Mouse (Mus musculus) limb, embryonic 14.5 days (tissue): Measurements from ENCODE around the gene Slc1a3. TPM values are rescaled to one million over a fixed set of nuclear protein-coding genes. Genes with fewer than 3 reads are reported as not detected.

Experiments used
- ATAC-seq: fragments of 200-750 bp; cut with Nextera tagmentation; 2 replicates; pipeline ENCODE4 v1.8.0; 2017; ENCODE audit warnings: low read depth, moderate number of reproducible peaks, moderate TSS enrichment; ENCODE audit not compliant: low FRiP score
- DNase-seq: peaks from one replicate; pipeline ENCODE4 v3.0.0-alpha.2; 2015; ENCODE audit warnings: low spot score
- H3K27ac ChIP-seq: fragments of 300-500 bp; sonication (generic); replicated peaks from 2 replicates; pipeline ENCODE4 v1.5.1; 2014; ENCODE audit warnings: low read depth, mild to moderate bottlenecking, low read length, moderate library complexity, mixed read lengths
- H3K27me3 ChIP-seq: fragments of 300-500 bp; sonication (generic); 2 replicates; pipeline ENCODE4 v1.6.1; 2014; ENCODE audit warnings: low read length, mixed read lengths; ENCODE audit not compliant: control insufficient read depth, insufficient read depth
- H3K36me3 ChIP-seq: fragments of 300-500 bp; sonication (generic); 2 replicates; pipeline ENCODE4 v1.6.1; 2014; ENCODE audit warnings: mild to moderate bottlenecking, low read length, moderate library complexity, mixed read lengths; ENCODE audit not compliant: control insufficient read depth, insufficient read depth
- H3K4me1 ChIP-seq: fragments of 300-500 bp; sonication (generic); 2 replicates; pipeline ENCODE4 v1.6.1; 2014; ENCODE audit warnings: antibody characterized with exemption, low read length, mixed read lengths; ENCODE audit not compliant: control insufficient read depth, insufficient read depth
- H3K4me2 ChIP-seq: fragments of 300-500 bp; sonication (generic); replicated peaks from 2 replicates; pipeline ENCODE4 v1.6.1; 2014; ENCODE audit warnings: low read depth, mild to moderate bottlenecking, low read length, moderate library complexity; ENCODE audit not compliant: severe bottlenecking
- H3K4me3 ChIP-seq: fragments of 300-500 bp; sonication (generic); replicated peaks from 2 replicates; pipeline ENCODE4 v1.5.1; 2014; ENCODE audit warnings: low read length
- H3K9ac ChIP-seq: fragments of 300-500 bp; sonication (generic); 2 replicates; pipeline ENCODE4 v1.6.1; 2014; ENCODE audit warnings: mild to moderate bottlenecking, low read depth, low read length, moderate library complexity; ENCODE audit not compliant: severe bottlenecking
- H3K9me3 ChIP-seq: fragments of 300-500 bp; sonication (generic); 2 replicates; pipeline ENCODE4 v1.6.1; 2016; ENCODE audit warnings: low read length; ENCODE audit not compliant: control insufficient read depth
- POLR2A ChIP-seq: fragments of 200-500 bp; IDR thresholded peaks from 2 replicates; pipeline ENCODE4 v1.8.0; 2012; ENCODE audit warnings: inconsistent platforms, mild to moderate bottlenecking, moderate library complexity, borderline replicate concordance; ENCODE audit not compliant: insufficient read depth, insufficient read length; ENCODE audit errors: extremely low read depth
- WGBS: fragments of 180-500 bp; shearing (Covaris S2); extraction: QIAGEN DNeasy Blood & Tissue Kit; methylation state at CpG from one replicate; pipeline ENCODE4 v1.1.7; 2014; 5-methylcytosine and 5-hydroxymethylcytosine counted together
- polyA plus RNA-seq, 2 experiments: library from polyadenylated mRNA; depleted of rRNA in 1 of 2; stranded (reverse) in 1 of 2; unstranded in 1 of 2; fragments of >200 nt; fragmentation: Nextera tagmentation in 1 of 2; extraction: Ambion mirVana in 1 of 2; gene quantifications; 2 replicates each; pipeline versions ENCODE4 v1.2.1 to v1.2.3; 2012 to 2014

Gene Slc1a3
- polyA plus RNA-seq, 2 experiments: 20.9 to 26.8 TPM

DNA sequence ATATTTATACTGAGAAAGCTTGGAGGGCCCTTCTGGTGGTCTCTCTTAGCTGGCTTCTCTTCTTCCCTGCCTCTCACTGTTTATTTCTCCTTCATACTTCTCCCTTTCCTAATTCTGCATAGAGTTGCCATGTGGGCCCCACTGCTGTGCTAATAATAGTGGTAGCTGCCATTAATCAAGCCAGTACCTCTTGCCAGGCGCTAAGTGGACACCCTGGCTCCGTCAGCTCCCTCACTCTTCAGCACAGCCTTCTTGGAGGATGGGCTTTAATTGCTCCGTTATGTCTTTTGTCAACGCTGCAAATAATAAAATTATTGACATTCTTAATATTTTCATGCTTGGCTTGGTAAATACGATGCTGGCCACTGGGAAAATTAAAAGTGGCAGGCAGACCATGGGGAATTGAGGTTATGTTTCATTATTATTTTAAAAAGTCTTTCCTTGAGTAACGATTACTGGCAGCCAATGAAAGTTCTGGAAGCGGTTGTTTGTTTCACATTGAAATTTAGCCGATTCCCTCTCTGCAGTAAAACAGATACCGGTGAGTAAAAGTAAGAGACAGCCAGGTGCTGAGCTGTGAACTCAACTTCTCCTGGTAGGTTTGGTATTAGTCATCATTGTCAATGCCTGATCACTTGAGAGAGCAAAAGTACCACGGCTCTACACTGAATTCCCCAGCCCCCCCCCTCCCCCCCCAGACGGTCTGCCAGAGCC lies 94.9 kb downstream of the Slc1a3 start:
- Histone ChIP-seq H3K4me3 (no peak overlapping the region), H3K36me3 (no peaks in the 10 kb centered on the region), H3K27ac (no peak overlapping the region), H3K4me2 (no peak overlapping the region), H3K27me3 (no peaks in the 10 kb centered on the region), H3K9me3 (no peaks in the 10 kb centered on the region), H3K9ac (no peak overlapping the region), H3K4me1 (no peaks in the 10 kb centered on the region)
- no peak for DNase-seq
- 52% methylated on average over 11 of the region's 11 CpGs for WGBS
- ATAC-seq: no peak
- TF ChIP-seq POLR2A: no peak

DNA sequence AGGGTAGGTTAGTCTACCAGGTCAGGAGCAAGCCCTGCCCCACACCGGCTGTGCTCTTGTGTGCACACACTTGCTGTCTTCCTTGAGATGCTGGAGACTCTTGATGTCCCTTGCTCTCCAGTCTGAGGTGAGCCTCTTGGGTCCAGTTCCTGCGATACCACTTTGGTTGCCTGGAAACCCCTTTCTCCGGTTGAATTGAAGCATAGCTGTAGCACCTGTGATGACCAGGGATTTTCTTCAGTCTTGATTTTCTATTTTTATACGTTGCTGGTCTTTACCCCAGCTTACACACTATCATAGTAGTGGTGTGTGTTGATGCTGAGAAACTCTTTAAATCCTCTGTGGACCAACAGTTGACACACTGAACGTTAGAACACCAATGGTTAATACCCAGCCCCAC lies 95.9 kb downstream of the Slc1a3 start:
- Histone ChIP-seq H3K27me3 (no peaks in the 10 kb centered on the region), H3K27ac (no peak overlapping the region), H3K9me3 (no peaks in the 10 kb centered on the region), H3K4me3 (no peak overlapping the region), H3K9ac (no peak overlapping the region), H3K4me2 (no peak overlapping the region), H3K4me1 (no peaks in the 10 kb centered on the region), H3K36me3 (no peaks in the 10 kb centered on the region)
- 85% methylated on average over 5 of the region's 5 CpGs for whole genome bisulfite sequencing
- DNase-seq (no peak), ATAC-seq (no peak)
- TF ChIP-seq POLR2A: no peak

- Histone ChIP-seq H3K9ac (no peak overlapping the region), H3K9me3 (no peaks in the 10 kb centered on the region), H3K4me2 (no peak overlapping the region), H3K36me3 (no peaks in the 10 kb centered on the region), H3K4me1 (no peaks in the 10 kb centered on the region), H3K4me3 (no peak overlapping the region), H3K27ac (no peak overlapping the region), H3K27me3 (no peaks in the 10 kb centered on the region)
- TF ChIP-seq POLR2A: no peak
- WGBS: 36% methylated on average over 6 of the region's 6 CpGs
- ATAC-seq (no peak), DNase-seq (no peak)
Measured at GRCm38 (mm10) chr15:8605538-8606188, 104.9 kb downstream of the Slc1a3 start.

DNA sequence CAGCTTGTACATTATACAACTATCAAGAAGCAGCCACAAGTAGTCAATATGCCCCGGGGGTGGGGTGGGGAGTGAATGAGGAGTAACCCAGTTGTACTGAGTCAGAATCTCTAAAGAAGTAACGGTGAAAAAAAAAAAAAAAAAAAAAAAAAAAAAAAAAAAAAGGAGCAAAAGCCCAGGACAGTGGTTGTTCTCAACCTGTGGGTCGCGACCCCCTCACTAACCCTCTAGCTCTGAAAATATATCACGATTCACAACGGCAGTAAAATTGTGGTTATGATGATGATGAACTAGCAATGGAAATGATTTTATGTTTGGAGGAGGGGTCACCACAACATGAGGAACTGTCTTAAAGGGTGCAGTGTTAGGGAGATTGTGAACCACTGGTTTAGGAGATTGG lies 108.2 kb downstream of the Slc1a3 start:
- Histone ChIP-seq H3K4me1 (no peaks in the 10 kb centered on the region), H3K4me2 (no peak overlapping the region), H3K9me3 (no peaks in the 10 kb centered on the region), H3K9ac (no peak overlapping the region), H3K36me3 (no peaks in the 10 kb centered on the region), H3K4me3 (no peak overlapping the region), H3K27ac (no peak overlapping the region), H3K27me3 (no peaks in the 10 kb centered on the region)
- 80% methylated on average over 6 of the region's 6 CpGs for WGBS
- DNase-seq: no peak
- no peak for TF ChIP-seq POLR2A
- ATAC-seq: no peak

- WGBS: 50% methylated on average over 13 of the region's 13 CpGs
- TF ChIP-seq POLR2A: no peak
- Histone ChIP-seq H3K9ac (no peak overlapping the region), H3K27me3 (no peaks in the 10 kb centered on the region), H3K9me3 (no peaks in the 10 kb centered on the region), H3K36me3 (no peaks in the 10 kb centered on the region), H3K4me3 (no peak overlapping the region), H3K4me1 (no peaks in the 10 kb centered on the region), H3K27ac (no peak overlapping the region), H3K4me2 (no peak overlapping the region)
- DNase-seq (no peak), ATAC-seq (no peak)
Measured at GRCm38 (mm10) chr15:8601312-8602146, 109.0 kb downstream of the Slc1a3 start.
